Mouse (Mus musculus) small intestine, adult 2 months (tissue): ENCODE measurements around the gene Sfrp4.

Source experiments
- CTCF ChIP-seq: fragments of 200-500 bp; IDR thresholded peaks from 2 replicates; pipeline ENCODE4 v1.5.1; 2012; ENCODE audit warnings: low read depth, mild to moderate bottlenecking, control low read depth, inconsistent platforms, low read length, moderate library complexity, mixed read lengths; ENCODE audit not compliant: insufficient replicate concordance, insufficient read length; ENCODE audit errors: extremely low read depth
- POLR2A ChIP-seq: fragments of 200-500 bp; IDR thresholded peaks from 2 replicates; pipeline ENCODE4 v1.6.1; 2012; ENCODE audit warnings: low read depth, mild to moderate bottlenecking, control low read depth, inconsistent platforms, low read length, moderate library complexity

DNA sequence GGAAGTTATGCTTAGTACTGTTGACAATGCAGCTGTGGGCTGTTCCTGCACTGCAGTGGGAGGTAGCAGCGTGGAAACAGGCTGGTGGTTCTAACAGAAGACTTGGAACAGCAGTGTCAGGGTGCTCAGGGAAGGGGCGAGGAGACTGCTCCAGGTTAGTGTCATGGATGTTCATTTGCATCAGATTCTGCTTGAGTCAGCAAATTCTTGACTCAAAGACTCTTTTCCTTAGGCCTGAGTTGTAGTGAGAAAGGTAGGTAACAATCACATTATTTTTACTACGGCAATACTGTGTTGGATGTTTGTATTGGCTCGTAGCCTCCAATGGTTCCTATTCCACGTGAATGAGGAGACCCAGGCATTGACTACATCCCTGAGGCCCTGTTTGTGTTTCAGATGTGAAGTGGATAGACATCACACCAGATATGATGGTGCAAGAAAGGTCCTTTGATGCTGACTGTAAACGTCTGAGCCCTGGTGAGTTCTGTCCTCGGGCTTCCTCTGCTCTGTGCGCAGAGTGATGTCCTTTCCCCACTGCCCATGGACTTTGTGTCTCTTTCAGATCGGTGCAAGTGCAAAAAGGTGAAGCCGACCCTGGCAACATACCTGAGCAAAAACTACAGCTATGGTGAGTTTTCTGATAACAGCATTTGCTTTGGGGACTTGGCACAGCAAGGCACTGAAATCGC, 1.9 kb downstream of the Sfrp4 start:
- TF ChIP-seq CTCF, result no peak
- no peak for TF ChIP-seq POLR2A
